Mouse (Mus musculus): Measurements from ENCODE around the gene P2rx4. TPM values are rescaled to one million over a fixed set of nuclear protein-coding genes. Genes with fewer than 3 reads are reported as not detected.

P2rx4 gene
- polyA plus RNA-seq, 1 experiment from 2014 or later: 15.2 TPM

- 42% methylated on average over 5 of the region's 5 CpGs for WGBS
- no peaks in the 10 kb centered on the region for H3K27me3 ChIP-seq (replicated peaks)
- peaks cover 5% of the 10 kb centered on the region for H3K4me1 ChIP-seq
- no peaks in the 10 kb centered on the region for H3K36me3 ChIP-seq
- peak overlapping the region; percentile 74 for H3K4me2 ChIP-seq (replicated peaks)
- H3K9ac ChIP-seq: peak overlapping the region; percentile 69
- ATAC-seq (ENCODE audit: low FRiP score, low read depth): peak; percentile 34
- peak overlapping the region; percentile 61 for H3K4me3 ChIP-seq
- H3K27ac ChIP-seq: 0 out of 2 replicates have a peak overlapping the region, but pooled peaks have one; percentile 26
- H3K9me3 ChIP-seq: no peaks in the 10 kb centered on the region
Measured at GRCm38 (mm10) chr5:122706917-122707275, 448 bp upstream of the P2rx4 start.

GRCm38 (mm10) chr5:122708819-122709218, 1.5 kb downstream of the P2rx4 start:
- peaks cover 5% of the 10 kb centered on the region for H3K4me1 ChIP-seq
- H3K4me2 ChIP-seq (replicated peaks): no peak overlapping the region
- H3K9ac ChIP-seq: no peak overlapping the region
- H3K27ac ChIP-seq: no peak overlapping the region
- no peak for ATAC-seq (ENCODE audit: low FRiP score, low read depth)
- no peak overlapping the region for H3K4me3 ChIP-seq
- no peaks in the 10 kb centered on the region for H3K9me3 ChIP-seq
- H3K36me3 ChIP-seq: no peaks in the 10 kb centered on the region
- 85% methylated on average over 6 of the region's 6 CpGs for WGBS
- H3K27me3 ChIP-seq (replicated peaks): no peaks in the 10 kb centered on the region

GRCm38 (mm10) chr5:122715723-122716122, 8.4 kb downstream of the P2rx4 start:
- Histone ChIP-seq H3K9ac (no peak overlapping the region), H3K4me3 (no peak overlapping the region), H3K4me2 (replicated peaks) (no peak overlapping the region), H3K9me3 (peaks cover 3% of the 10 kb centered on the region; the same call in 1 of the 2 replicates), H3K4me1 (no peaks in the 10 kb centered on the region), H3K27me3 (replicated peaks) (no peaks in the 10 kb centered on the region), H3K27ac (no peak overlapping the region), H3K36me3 (no peaks in the 10 kb centered on the region)
- WGBS: 80% methylated on average over 1 of the region's 1 CpGs
- no peak for ATAC-seq (ENCODE audit: low FRiP score, low read depth)

GRCm38 (mm10) chr5:122716793-122717192, 9.4 kb downstream of the P2rx4 start:
- H3K4me2 ChIP-seq (replicated peaks): no peak overlapping the region
- no peak overlapping the region for H3K9ac ChIP-seq
- H3K4me3 ChIP-seq: no peak overlapping the region
- H3K9me3 ChIP-seq: peaks cover 3% of the 10 kb centered on the region; the same call in 1 of the 2 replicates
- no peaks in the 10 kb centered on the region for H3K36me3 ChIP-seq
- H3K4me1 ChIP-seq: no peaks in the 10 kb centered on the region
- H3K27me3 ChIP-seq (replicated peaks): no peaks in the 10 kb centered on the region
- no peak overlapping the region for H3K27ac ChIP-seq
- 93% methylated on average over 2 of the region's 2 CpGs for WGBS
- ATAC-seq (ENCODE audit: low FRiP score, low read depth): no peak

DNA sequence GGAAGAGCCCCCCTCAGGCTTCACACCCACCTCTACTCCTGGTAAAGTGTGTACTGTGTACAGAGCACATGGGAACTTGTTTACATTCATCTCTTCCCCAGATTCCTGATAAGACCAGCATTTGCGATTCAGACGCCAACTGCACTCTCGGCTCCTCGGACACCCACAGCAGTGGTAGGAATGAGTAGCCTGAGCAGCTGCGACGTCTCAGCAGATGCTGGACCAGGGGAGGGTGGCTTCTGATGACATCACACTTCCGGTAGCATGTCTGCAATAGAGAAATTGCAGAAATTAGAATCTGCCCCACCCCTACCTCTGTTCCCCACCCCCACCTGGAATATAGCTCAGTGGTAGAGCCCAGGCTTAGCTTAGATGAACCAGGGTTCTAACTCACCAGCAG, 11.1 kb downstream of the P2rx4 start:
- H3K27ac ChIP-seq: no peak overlapping the region
- no peak overlapping the region for H3K4me3 ChIP-seq
- no peak overlapping the region for H3K4me2 ChIP-seq (replicated peaks)
- ATAC-seq (ENCODE audit: low FRiP score, low read depth): no peak
- no peaks in the 10 kb centered on the region for H3K27me3 ChIP-seq (replicated peaks)
- peaks cover 3% of the 10 kb centered on the region; the same call in 1 of the 2 replicates for H3K9me3 ChIP-seq
- H3K4me1 ChIP-seq: no peaks in the 10 kb centered on the region
- H3K9ac ChIP-seq: no peak overlapping the region
- 91% methylated on average over 7 of the region's 7 CpGs for WGBS
- no peaks in the 10 kb centered on the region for H3K36me3 ChIP-seq

DNA sequence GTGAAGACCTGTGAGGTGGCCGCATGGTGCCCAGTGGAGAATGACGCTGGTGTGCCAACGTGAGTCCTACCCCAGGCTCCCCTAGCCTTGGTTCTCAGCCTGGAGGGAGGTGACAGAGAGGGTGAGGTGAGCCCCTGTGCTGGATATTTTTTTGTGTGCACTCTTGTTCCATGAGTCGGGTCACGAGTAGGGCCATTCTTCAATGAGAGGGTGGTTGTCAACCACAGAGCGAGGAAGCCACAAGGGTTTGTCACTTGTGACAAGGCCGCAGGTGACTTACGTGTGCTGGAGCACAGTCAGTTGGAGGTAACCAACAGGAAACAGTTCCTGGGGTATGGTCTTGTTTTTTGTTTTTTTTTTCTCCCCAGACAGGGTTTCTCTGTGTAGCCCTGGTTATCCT, 11.8 kb downstream of the P2rx4 start:
- WGBS: 93% methylated on average over 8 of the region's 8 CpGs
- Histone ChIP-seq H3K27ac (no peak overlapping the region), H3K9ac (no peak overlapping the region), H3K36me3 (no peaks in the 10 kb centered on the region), H3K4me2 (replicated peaks) (no peak overlapping the region), H3K9me3 (peaks cover 3% of the 10 kb centered on the region; the same call in 1 of the 2 replicates), H3K27me3 (replicated peaks) (no peaks in the 10 kb centered on the region), H3K4me1 (no peaks in the 10 kb centered on the region), H3K4me3 (no peak overlapping the region)
- ATAC-seq (ENCODE audit: low FRiP score, low read depth): no peak

DNA sequence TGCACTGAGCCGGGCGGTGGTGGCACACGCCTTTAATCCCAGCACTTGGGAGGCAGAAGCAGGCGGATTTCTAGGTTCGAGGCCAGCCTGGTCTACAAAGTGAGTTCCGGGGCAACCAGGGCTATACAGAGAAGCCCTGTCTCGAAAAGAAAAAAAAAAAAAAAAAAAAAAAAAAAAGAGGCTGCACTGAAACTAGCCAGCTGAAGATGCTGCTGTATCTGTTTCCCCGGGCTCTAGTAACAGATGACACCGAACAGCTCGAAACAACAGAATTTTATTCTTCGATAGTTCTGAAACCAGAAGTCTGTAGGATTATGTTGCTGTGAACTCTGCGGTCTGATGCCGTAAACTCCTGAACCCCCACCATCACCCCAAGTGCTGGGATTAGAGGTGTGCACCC, 18.1 kb downstream of the P2rx4 start:
- Histone ChIP-seq H3K36me3 (no peaks in the 10 kb centered on the region), H3K27ac (no peak overlapping the region), H3K27me3 (replicated peaks) (no peaks in the 10 kb centered on the region), H3K9me3 (no peaks in the 10 kb centered on the region), H3K4me1 (no peaks in the 10 kb centered on the region), H3K9ac (no peak overlapping the region), H3K4me2 (replicated peaks) (no peak overlapping the region), H3K4me3 (no peak overlapping the region)
- WGBS: 89% methylated on average over 13 of the region's 13 CpGs
- no peak for ATAC-seq (ENCODE audit: low FRiP score, low read depth)

GRCm38 (mm10) chr5:122726068-122726467, 18.7 kb downstream of the P2rx4 start:
- WGBS: 27% methylated on average over 7 of the region's 7 CpGs

DNA sequence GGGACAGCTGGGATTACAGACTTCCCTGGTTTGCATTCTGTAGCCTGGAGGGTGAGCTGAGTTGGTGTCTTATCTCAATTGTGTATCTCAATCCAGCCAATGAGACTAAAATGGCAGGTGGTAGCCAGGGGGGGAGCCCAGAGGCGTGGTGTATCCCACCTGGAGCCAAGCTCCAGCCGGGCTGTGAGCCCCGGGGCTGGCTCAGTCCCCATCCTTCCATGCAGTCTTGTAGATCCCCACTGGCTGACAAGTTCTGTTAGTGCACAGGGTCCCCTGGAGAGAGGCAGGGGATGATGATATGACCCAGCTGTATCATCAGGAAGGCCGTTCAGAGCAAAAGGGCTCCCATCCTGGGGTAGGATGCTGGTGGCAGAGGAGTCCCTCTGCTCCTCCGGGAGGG, 19.3 kb downstream of the P2rx4 start:
- ATAC-seq (ENCODE audit: low FRiP score, low read depth): 0 out of 2 replicates have a peak, but pooled peaks have one; percentile 41
- 0 out of 2 replicates have a peak overlapping the region, but pooled peaks have one; percentile 26 for H3K9ac ChIP-seq
- WGBS: 85% methylated on average over 5 of the region's 5 CpGs
- no peak overlapping the region for H3K4me2 ChIP-seq (replicated peaks)
- no peaks in the 10 kb centered on the region for H3K27me3 ChIP-seq (replicated peaks)
- no peak overlapping the region for H3K27ac ChIP-seq
- H3K4me1 ChIP-seq: no peaks in the 10 kb centered on the region
- no peak overlapping the region for H3K4me3 ChIP-seq
- H3K9me3 ChIP-seq: no peaks in the 10 kb centered on the region
- H3K36me3 ChIP-seq: no peaks in the 10 kb centered on the region

More at GRCm38 (mm10) chr5:122726068-122726467, 18.7 kb downstream of the P2rx4 start:
- Histone ChIP-seq H3K9me3 (no peaks in the 10 kb centered on the region), H3K36me3 (no peaks in the 10 kb centered on the region), H3K4me2 (replicated peaks) (no peak overlapping the region), H3K9ac (no peak overlapping the region), H3K27ac (no peak overlapping the region), H3K4me1 (no peaks in the 10 kb centered on the region), H3K27me3 (replicated peaks) (no peaks in the 10 kb centered on the region), H3K4me3 (no peak overlapping the region)
- no peak for ATAC-seq (ENCODE audit: low FRiP score, low read depth)

DNA sequence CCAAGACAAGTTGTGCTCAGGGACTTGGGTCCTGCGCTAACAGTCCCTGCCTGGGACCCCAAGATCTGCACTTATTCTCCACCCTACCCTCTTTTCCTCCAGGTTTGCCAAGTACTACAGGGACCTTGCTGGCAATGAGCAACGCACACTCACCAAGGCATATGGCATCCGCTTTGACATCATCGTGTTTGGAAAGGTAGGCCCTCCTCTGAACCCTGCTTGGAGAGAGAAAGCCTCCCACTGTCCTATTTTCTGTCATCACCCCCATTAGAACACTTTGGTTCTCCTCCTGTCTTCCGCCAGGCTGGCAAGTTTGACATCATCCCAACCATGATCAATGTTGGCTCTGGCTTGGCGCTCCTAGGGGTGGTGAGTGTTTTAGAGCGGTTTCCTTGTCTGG, 19.8 kb downstream of the P2rx4 start:
- Histone ChIP-seq H3K4me2 (replicated peaks) (no peak overlapping the region), H3K27ac (no peak overlapping the region), H3K4me3 (no peak overlapping the region), H3K9me3 (no peaks in the 10 kb centered on the region), H3K9ac (no peak overlapping the region), H3K4me1 (no peaks in the 10 kb centered on the region), H3K36me3 (no peaks in the 10 kb centered on the region), H3K27me3 (replicated peaks) (no peaks in the 10 kb centered on the region)
- ATAC-seq (ENCODE audit: low FRiP score, low read depth): no peak
- WGBS: 92% methylated on average over 7 of the region's 7 CpGs

DNA sequence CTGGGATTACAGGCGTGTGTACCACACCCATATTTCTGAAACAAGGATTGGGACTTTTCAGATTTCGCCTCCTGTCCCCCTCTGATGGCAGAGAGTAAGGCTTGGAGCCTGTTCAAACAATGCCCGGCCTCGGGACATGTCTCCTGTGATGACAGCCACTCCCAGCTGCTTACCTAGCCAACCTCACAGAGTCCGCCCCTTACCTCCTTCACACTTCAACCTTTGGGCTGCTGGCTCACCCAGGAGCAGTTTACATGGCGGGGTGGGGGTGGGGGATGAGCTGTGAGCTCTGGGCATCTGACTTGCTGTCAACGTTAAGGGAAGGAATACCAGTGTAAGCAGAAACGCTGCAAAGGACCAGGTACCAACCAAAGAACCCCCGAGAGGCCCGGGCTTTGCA, 23.4 kb downstream of the P2rx4 start:
- no peaks in the 10 kb centered on the region for H3K4me1 ChIP-seq
- no peak overlapping the region for H3K4me3 ChIP-seq
- H3K4me2 ChIP-seq (replicated peaks): no peak overlapping the region
- H3K9me3 ChIP-seq: no peaks in the 10 kb centered on the region
- 92% methylated on average over 10 of the region's 10 CpGs for WGBS
- H3K9ac ChIP-seq: no peak overlapping the region
- no peaks in the 10 kb centered on the region for H3K27me3 ChIP-seq (replicated peaks)
- no peak for ATAC-seq (ENCODE audit: low FRiP score, low read depth)
- H3K27ac ChIP-seq: no peak overlapping the region
- 0 out of 2 replicates have a peak, but pooled peaks cover 1% of the 10 kb centered on the region for H3K36me3 ChIP-seq

DNA sequence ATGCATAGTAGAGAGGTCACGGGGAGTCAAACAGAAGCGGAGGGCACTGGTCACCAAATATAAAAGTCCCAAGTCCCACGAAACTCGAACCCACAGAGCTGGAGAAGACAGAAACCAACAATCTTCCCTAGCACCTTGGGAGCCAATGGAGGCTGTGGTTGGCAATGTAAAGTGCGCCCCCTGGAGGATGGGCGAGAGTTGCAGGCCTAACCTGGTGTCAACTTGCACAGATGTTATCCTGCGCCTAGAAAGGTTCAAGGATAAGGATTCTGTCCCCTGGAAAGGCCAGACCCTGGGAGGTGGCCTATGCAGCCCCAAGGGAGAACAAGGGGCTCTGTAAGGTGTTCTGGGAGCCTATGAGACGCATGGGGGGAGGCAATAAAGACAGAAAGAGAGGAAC, 24.0 kb downstream of the P2rx4 start:
- no peaks in the 10 kb centered on the region for H3K4me1 ChIP-seq
- no peak overlapping the region for H3K4me2 ChIP-seq (replicated peaks)
- H3K27ac ChIP-seq: no peak overlapping the region
- 0 out of 2 replicates have a peak, but pooled peaks cover 7% of the 10 kb centered on the region for H3K36me3 ChIP-seq
- H3K27me3 ChIP-seq (replicated peaks): no peaks in the 10 kb centered on the region
- no peaks in the 10 kb centered on the region for H3K9me3 ChIP-seq
- H3K4me3 ChIP-seq: no peak overlapping the region
- no peak for ATAC-seq (ENCODE audit: low FRiP score, low read depth)
- WGBS: 72% methylated on average over 8 of the region's 8 CpGs
- H3K9ac ChIP-seq: no peak overlapping the region

DNA sequence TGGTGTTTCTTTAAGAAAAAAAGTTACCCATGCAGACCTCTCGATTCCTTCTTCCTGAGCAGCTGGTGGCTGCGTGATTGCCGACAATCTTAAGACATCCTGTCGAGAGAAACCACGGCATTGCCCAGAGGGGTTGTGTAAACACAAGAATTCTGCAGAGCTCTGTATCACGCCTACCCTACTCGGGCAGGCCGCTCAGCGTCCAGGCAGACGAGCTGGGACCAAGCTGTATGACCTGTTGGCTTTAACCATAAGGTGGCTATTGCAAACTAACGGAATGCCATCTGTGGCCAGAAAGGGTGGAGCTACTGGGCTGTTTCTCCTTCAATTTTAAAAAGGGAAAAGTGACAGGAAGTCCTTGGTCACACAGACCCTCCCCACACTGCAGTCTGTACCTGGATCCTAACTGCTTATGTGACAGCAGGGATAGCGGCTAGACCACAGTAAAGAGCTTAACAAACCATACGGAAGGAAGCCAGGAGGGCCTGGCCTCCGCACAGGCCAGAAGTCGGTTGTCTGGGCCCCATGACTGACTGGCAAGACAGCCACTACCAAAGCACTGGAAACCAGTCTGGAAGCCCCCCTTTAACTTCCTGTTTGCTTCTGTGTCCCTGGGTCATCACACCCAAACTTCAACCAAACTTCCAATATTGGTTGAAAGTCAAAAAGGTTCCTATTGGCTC, 24.8 kb downstream of the P2rx4 start:
- Histone ChIP-seq H3K4me2 (replicated peaks) (0 out of 2 replicates have a peak overlapping the region, but pooled peaks have one; percentile 7), H3K36me3 (peaks cover 14% of the 10 kb centered on the region), H3K4me1 (no peaks in the 10 kb centered on the region), H3K9ac (no peak overlapping the region), H3K27me3 (replicated peaks) (no peaks in the 10 kb centered on the region), H3K4me3 (no peak overlapping the region), H3K9me3 (no peaks in the 10 kb centered on the region), H3K27ac (no peak overlapping the region)
- WGBS: 65% methylated on average over 15 of the region's 15 CpGs
- no peak for ATAC-seq (ENCODE audit: low FRiP score, low read depth)
